In genomic region chr4:132356170-132356569, GRCm38 (mm10) we compare ENCODE assay signal across 7 mouse cellular contexts. TPM values are rescaled to one million over a fixed set of nuclear protein-coding genes. Genes with fewer than 3 reads are reported as not detected.
A peak's percentile ranks its signal among the peaks of the same experiment; 100 is the strongest.
DNase-seq lines count a peak whose midpoint lies in the region; ATAC-seq lines count a peak whose summit lies in the region.

No protein-coding gene starts in this region.

- peak; percentile 20 to 34 for DNase-seq in left cerebral cortex, postnatal 25 days (ENCODE audit: low spot score in 2 of 2)
- no peak for DNase-seq in left cerebral cortex, postnatal 10 days (ENCODE audit: extremely low spot score in 1 of 2, low spot score in 2 of 2)
- DNase-seq in adipocyte (ENCODE audit: low spot score), result peak; percentile 53
- DNase-seq in gastrocnemius, postnatal 25 days, result peak; percentile 26
- DNase-seq in liver, embryonic 11.5 days (ENCODE audit: low spot score), result peak; percentile 74

- 36% methylated on average over 12 of the region's 12 CpGs for WGBS in liver, embryonic 11.5 days
- 39% methylated on average over 12 of the region's 12 CpGs for WGBS in stomach, embryonic 14.5 days
- WGBS in neural tube, embryonic 15.5 days, result 39% methylated on average over 12 of the region's 12 CpGs

- 0 out of 2 replicates have a peak overlapping the region, but pooled peaks have one; percentile 13 for H3K4me3 ChIP-seq in liver, embryonic 11.5 days (ENCODE audit: low read depth, low read length)
- no peak overlapping the region for H3K4me3 ChIP-seq in stomach, embryonic 14.5 days (ENCODE audit: low read depth, low read length)
- no peak overlapping the region for H3K4me3 ChIP-seq in neural tube, embryonic 15.5 days (replicated peaks)

- H3K27me3 ChIP-seq in liver, embryonic 11.5 days (replicated peaks; ENCODE audit: control insufficient read depth, insufficient read depth, low read length), result no peaks in the 10 kb centered on the region
- no peaks in the 10 kb centered on the region for H3K27me3 ChIP-seq in stomach, embryonic 14.5 days (ENCODE audit: control insufficient read depth, insufficient read depth, low read length)
- no peaks in the 10 kb centered on the region for H3K27me3 ChIP-seq in neural tube, embryonic 15.5 days (replicated peaks)

- ATAC-seq in liver, embryonic 11.5 days (replicated peaks; ENCODE audit: low FRiP score), result peak; percentile 84
- ATAC-seq in stomach, embryonic 14.5 days (ENCODE audit: insufficient number of reproducible peaks, insufficient read depth, low FRiP score, low read depth), result 0 out of 2 replicates have a peak, but pooled peaks have one; percentile 40
- ATAC-seq in neural tube, embryonic 15.5 days (ENCODE audit: low FRiP score), result no peak

- H3K9me3 ChIP-seq in liver, embryonic 11.5 days (ENCODE audit: control insufficient read depth, low read length), result no peaks in the 10 kb centered on the region
- H3K9me3 ChIP-seq in stomach, embryonic 14.5 days (ENCODE audit: control insufficient read depth, low read depth, low read length), result no peaks in the 10 kb centered on the region
- H3K9me3 ChIP-seq in neural tube, embryonic 15.5 days (replicated peaks), result no peaks in the 10 kb centered on the region

- H3K4me1 ChIP-seq in liver, embryonic 11.5 days (replicated peaks; ENCODE audit: control insufficient read depth, insufficient read depth, low read length), result peaks cover 18% of the 10 kb centered on the region
- peaks cover 8% of the 10 kb centered on the region; the same call in 1 of the 2 replicates for H3K4me1 ChIP-seq in stomach, embryonic 14.5 days (ENCODE audit: control insufficient read depth, insufficient read depth, low read length)
- peaks cover 20% of the 10 kb centered on the region for H3K4me1 ChIP-seq in neural tube, embryonic 15.5 days

- peak overlapping the region; percentile 45 for H3K27ac ChIP-seq in liver, embryonic 11.5 days (ENCODE audit: low read depth, low read length)
- H3K27ac ChIP-seq in stomach, embryonic 14.5 days (ENCODE audit: low read length), result no peak overlapping the region
- no peak overlapping the region for H3K27ac ChIP-seq in neural tube, embryonic 15.5 days (replicated peaks)

- H3K4me2 ChIP-seq in liver, embryonic 11.5 days, result peak overlapping the region; percentile 26; the same call in 1 of the 2 replicates
- H3K4me2 ChIP-seq in stomach, embryonic 14.5 days (replicated peaks; ENCODE audit: low read depth, low read length), result no peak overlapping the region
- no peak overlapping the region for H3K4me2 ChIP-seq in neural tube, embryonic 15.5 days

- peaks cover 31% of the 10 kb centered on the region for H3K36me3 ChIP-seq in liver, embryonic 11.5 days (ENCODE audit: control insufficient read depth, insufficient read depth, low read length)
- H3K36me3 ChIP-seq in stomach, embryonic 14.5 days (ENCODE audit: control insufficient read depth, insufficient read depth, low read length), result peaks cover 45% of the 10 kb centered on the region
- peaks cover 32% of the 10 kb centered on the region for H3K36me3 ChIP-seq in neural tube, embryonic 15.5 days

- no peak overlapping the region for H3K9ac ChIP-seq in liver, embryonic 11.5 days (ENCODE audit: low read depth, low read length)
- H3K9ac ChIP-seq in stomach, embryonic 14.5 days (replicated peaks; ENCODE audit: low read depth, low read length), result no peak overlapping the region
- H3K9ac ChIP-seq in neural tube, embryonic 15.5 days (replicated peaks), result no peak overlapping the region

- intact Hi-C loops in left cerebral cortex, postnatal 25 days (cut with DNase I), result no loop called here
- intact Hi-C loops in left cerebral cortex, postnatal 10 days (cut with DNase I), result loop anchor here (10.0 kb wide), 1 partner anchor 159 kb away; the partner anchor contains the start of gene Sesn2

RNA-seq across cellular contexts. Expression of gene Rcc1, which starts 2.8 kb away (rescaled TPM):
- 10 to 100 TPM; 12.8 to 14.8 TPM for total RNA-seq in left cerebral cortex, postnatal 25 days (2021)
- 10 to 100 TPM; 14.7 to 14.9 TPM for total RNA-seq in left cerebral cortex, postnatal 10 days (2021)
- total RNA-seq in gastrocnemius, postnatal 25 days (2021), result 1 to 10 TPM; 6.5 to 6.6 TPM
- 99.8 and 105 TPM in 2 replicates for polyA plus RNA-seq in liver, embryonic 11.5 days (2014; fragmentation: Nextera tagmentation; extraction: Ambion mirVana)
- 45.3 and 45.5 TPM in 2 replicates for polyA plus RNA-seq in stomach, embryonic 14.5 days (2014; fragmentation: Nextera tagmentation; extraction: Ambion mirVana)
- 28.2 and 45.5 TPM in 2 replicates for polyA plus RNA-seq in neural tube, embryonic 15.5 days (2015; fragmentation: Nextera tagmentation; extraction: Ambion mirVana)

RNA-seq across cellular contexts. Expression of gene Trnau1ap, which starts 26.8 kb away (rescaled TPM):
- total RNA-seq in left cerebral cortex, postnatal 25 days (2021), result 10 to 100 TPM; 18.0 to 22.2 TPM
- 10 to 100 TPM; 24.6 TPM for total RNA-seq in left cerebral cortex, postnatal 10 days (2021)
- 10 to 100 TPM in 1 of 2 experiments, 1 to 10 TPM in 1; 9.9 to 10.4 TPM for total RNA-seq in gastrocnemius, postnatal 25 days (2021)
- polyA plus RNA-seq in liver, embryonic 11.5 days (2014; fragmentation: Nextera tagmentation; extraction: Ambion mirVana), result 80.1 and 89.3 TPM in 2 replicates
- polyA plus RNA-seq in stomach, embryonic 14.5 days (2014; fragmentation: Nextera tagmentation; extraction: Ambion mirVana), result 68.3 and 74.8 TPM in 2 replicates
- 69.9 and 70.3 TPM in 2 replicates for polyA plus RNA-seq in neural tube, embryonic 15.5 days (2015; fragmentation: Nextera tagmentation; extraction: Ambion mirVana)

RNA-seq across cellular contexts. Expression of gene Rab42, which starts 53.0 kb away (rescaled TPM):
- 1 to 10 TPM; 1.2 to 1.5 TPM for total RNA-seq in left cerebral cortex, postnatal 25 days (2021)
- total RNA-seq in left cerebral cortex, postnatal 10 days (2021), result 1 to 10 TPM in 1 of 2 experiments, under 1 TPM in 1; 0.79 to 1.3 TPM
- under 1 TPM in 1 of 2 experiments, not detected in 1; 0.48 TPM for total RNA-seq in gastrocnemius, postnatal 25 days (2021)
- 0.75 and 1.5 TPM in 2 replicates for polyA plus RNA-seq in liver, embryonic 11.5 days (2014; fragmentation: Nextera tagmentation; extraction: Ambion mirVana)
- 2.2 and 2.6 TPM in 2 replicates for polyA plus RNA-seq in stomach, embryonic 14.5 days (2014; fragmentation: Nextera tagmentation; extraction: Ambion mirVana)
- 3.4 and 3.5 TPM in 2 replicates for polyA plus RNA-seq in neural tube, embryonic 15.5 days (2015; fragmentation: Nextera tagmentation; extraction: Ambion mirVana)

Comparison
In these comparisons a context has a peak if more than half of its experiments do, and no peak if none do; other contexts are left out.
1. DNase-seq: peak in left cerebral cortex, postnatal 25 days (2 of 2), adipocyte (single experiment), gastrocnemius, postnatal 25 days (single experiment) and liver, embryonic 11.5 days (single experiment); none in left cerebral cortex, postnatal 10 days (0 of 2).